Mouse (Mus musculus) liver, embryonic 14.5 days (tissue): ENCODE measurements at regions not wholly inside any gene's neighbourhood (a gene's known extent, or its start where the extent isn't known, plus 50 kb on each side); places are given as distances from the start of the nearest gene placed in this dataset.

Experiments used
- CTCF ChIP-seq: IDR thresholded peaks from 2 replicates; pipeline ENCODE4 v1.5.1; 2016; ENCODE audit warnings: antibody characterized with exemption, low read depth, control low read depth
- EP300 ChIP-seq: IDR thresholded peaks from 2 replicates; pipeline ENCODE4 v1.6.1; 2016; ENCODE audit warnings: antibody characterized with exemption, low read depth

GRCm38 (mm10) chr16:76905205-76905996, 108.1 kb upstream of the Usp25 start:
- TF ChIP-seq CTCF: no peak
- no peak for TF ChIP-seq EP300
